Mouse (Mus musculus) neutrophil, adult 5-6 weeks (primary cell): ENCODE data around the gene Dop1b. TPM values are rescaled to one million over a fixed set of nuclear protein-coding genes. Genes with fewer than 3 reads are reported as not detected.

Experiments used
- ATAC-seq: fragments of 151-379, 151-347 bp; 2 replicates; pipeline ENCODE4 v1.8.0; 2017; ENCODE audit warnings: mild to moderate bottlenecking, moderate TSS enrichment; ENCODE audit not compliant: insufficient number of reproducible peaks, poor library complexity, low FRiP score, severe bottlenecking; ENCODE audit errors: extremely low read depth
- total RNA-seq: library from RNA; stranded (forward); fragments of 200-1000 nt; gene quantifications from 2 replicates; pipeline ENCODE4 v1.2.3, GENCODE M21; 2017

Dop1b gene
- total RNA-seq, 1 experiment from 2014 or later = 48.8 TPM

- ATAC-seq = no peak
Observed at GRCm38 (mm10) chr16:93746957-93747356, 35.3 kb downstream of the Dop1b start.

- no peak for ATAC-seq
Observed at GRCm38 (mm10) chr16:93747421-93747820, 35.7 kb downstream of the Dop1b start.

DNA sequence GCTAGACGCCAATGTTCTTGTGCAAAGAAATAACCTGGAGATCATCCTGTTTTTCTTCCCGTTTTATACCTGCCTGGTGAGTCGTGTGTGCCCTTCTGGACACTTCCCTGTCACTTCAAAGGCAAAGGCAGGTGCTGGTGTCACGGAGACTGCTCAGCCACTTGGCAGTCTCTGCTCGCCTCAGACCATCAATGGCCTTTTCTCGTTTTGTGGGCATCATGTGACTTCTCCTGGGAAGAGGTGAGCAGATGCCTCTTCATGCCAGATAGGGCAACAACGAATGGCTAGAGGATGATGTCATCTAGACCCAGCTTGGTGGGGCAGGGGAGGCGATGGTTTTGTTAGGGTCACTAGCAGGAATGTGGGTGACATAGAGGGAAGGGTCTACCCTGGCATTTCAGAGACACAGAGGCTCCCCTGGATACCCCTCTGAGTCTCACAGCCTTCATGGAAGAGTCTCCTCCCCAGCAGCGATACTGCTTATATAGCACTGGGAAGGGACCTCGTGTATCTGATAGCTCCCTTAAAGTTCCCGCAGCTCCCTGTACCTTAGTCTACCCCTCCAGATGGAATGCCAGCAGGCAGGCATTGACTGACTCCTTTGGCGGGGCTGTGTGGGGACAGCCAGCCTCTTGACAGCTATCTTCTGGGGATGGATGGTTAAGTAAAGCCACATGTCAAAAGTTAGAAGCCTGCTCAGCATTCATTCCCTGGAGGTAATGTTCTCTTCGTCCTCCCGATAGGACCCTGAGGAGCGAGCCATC lies 37.6 kb downstream of the Dop1b start:
- ATAC-seq = no peak

GRCm38 (mm10) chr16:93750464-93750863 lies 38.8 kb downstream of the Dop1b start:
- peak; percentile 35; the same call in 1 of the 2 replicates for ATAC-seq

DNA sequence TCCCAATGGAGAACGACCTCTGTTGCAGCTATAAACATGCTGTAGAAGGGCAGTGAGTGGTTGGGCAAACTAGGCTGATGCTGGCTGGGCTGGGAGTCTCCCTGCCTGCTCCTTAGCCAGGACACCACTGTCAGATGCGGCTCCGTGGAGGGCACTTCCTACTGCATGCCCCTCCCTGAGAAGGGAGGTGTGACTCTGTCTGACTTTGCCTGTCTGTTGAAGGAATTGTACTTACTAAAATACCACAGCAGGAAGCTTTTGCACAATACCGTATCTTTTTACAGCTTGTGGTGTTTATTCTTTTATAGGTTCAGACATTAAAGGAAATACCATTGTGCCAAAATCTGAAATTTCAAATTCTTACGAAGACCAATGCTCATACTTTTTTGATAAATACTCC lies 40.1 kb downstream of the Dop1b start:
- no peak for ATAC-seq

DNA sequence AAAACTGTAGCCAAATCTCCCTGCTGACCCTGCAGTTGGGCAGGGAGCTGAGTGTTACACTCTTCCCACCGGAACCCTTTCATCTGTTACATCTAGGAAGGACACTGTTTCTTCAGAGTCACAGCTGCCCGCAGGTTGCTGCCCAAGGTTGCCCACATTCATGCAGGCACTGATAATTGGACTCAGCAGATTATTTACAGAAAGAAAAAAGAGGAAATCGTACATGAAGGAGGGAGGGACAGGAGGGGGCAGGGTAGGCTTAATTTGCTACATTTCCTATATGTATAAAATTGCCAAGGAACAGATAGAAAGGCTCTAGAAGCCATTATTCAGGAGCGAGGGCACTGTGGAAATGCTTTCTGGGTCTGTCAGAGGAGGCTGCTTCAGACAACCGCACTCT lies 44.9 kb downstream of the Dop1b start:
- ATAC-seq = no peak

DNA sequence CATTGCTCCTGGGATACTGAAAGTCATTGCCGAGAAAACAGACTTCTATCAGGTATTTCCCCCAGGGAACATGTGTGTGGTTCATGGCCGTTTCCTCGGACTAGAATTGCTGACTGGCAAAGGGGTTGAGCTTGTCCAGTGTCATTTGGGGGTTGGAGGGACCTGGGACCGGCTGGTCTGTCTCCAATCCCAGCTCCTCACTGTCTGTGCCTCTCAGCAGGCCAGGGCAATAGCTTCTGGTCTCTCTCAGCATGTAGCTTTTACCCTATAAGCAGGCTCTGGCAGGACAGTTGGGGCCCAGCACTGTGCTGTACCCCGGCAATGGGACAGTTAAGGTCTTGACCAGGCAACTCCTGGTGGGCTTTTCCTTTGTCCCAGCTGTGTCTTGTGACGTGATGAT lies 51.7 kb downstream of the Dop1b start:
- ATAC-seq = no peak

GRCm38 (mm10) chr16:93764597-93764996 lies 52.9 kb downstream of the Dop1b start:
- no peak for ATAC-seq

DNA sequence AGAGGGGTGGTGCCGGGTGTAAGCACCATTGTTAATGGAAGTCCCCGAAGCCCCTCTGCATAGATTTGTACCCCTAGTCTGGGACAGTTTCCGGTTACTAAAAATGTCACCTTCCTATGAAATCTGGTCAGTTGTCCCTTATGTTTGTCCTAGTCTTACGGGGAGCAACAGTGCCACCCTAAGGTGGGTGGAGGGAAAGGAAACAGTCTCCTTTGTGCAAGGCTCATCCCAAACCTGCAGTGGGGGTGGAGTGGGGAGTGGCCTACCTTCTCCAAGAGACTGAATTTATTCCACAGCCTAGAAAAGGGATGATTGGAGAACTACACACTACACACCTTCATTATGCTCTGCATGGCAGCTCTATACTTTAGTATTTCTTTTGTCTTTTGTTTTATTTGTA lies 55.3 kb downstream of the Dop1b start:
- peak; percentile 33; the same call in 1 of the 2 replicates for ATAC-seq

DNA sequence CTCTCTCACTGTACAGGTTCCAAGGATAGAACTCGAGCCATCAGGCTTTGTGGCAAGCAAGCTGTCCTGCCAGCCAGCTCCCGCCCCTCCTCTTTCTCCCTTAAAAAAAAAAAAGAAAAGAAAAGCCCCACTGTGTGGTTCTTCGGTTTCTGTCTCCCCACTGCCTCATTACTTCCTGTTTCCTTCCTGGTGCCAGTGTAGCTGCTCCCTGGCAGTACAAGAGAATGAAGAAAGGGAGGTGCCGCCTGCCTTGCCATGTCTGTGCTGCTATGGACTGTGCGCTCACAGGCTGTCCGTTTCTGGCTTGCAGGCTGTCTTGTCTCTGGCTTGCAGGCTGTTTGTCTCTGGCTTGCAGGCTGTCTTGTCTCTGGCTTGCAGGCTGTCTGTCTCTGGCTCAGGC lies 55.8 kb downstream of the Dop1b start:
- ATAC-seq = 0 out of 2 replicates have a peak, but pooled peaks have one; percentile 21

GRCm38 (mm10) chr16:93769621-93770020 lies 57.9 kb downstream of the Dop1b start:
- no peak for ATAC-seq

GRCm38 (mm10) chr16:93770271-93770926 lies 58.7 kb downstream of the Dop1b start:
- no peak for ATAC-seq

- ATAC-seq = no peak
Observed at GRCm38 (mm10) chr16:93774658-93775057, 63.0 kb downstream of the Dop1b start.

DNA sequence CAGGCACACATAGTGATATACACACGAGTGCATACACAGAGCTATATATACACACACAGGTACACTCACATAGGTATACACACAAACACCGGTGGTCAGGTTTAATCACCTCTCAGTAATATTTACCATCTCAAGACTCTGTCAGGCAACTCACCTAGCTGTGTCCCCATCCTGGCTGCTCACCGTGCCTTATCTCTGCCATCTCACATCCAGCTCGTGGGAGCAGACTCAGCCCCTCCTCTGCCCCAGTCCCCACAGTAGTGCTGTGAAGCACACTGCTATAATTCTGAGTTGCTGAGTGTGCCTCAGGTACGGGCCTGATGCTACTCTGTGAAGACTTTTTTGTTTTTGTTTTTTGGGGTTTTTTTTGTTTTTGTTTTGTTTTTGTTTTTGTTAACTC lies 64.8 kb downstream of the Dop1b start:
- no peak for ATAC-seq

- no peak for ATAC-seq
Observed at GRCm38 (mm10) chr16:93777247-93777999, 65.7 kb downstream of the Dop1b start.

GRCm38 (mm10) chr16:93778393-93778792 lies 66.7 kb downstream of the Dop1b start:
- ATAC-seq = peak; percentile 33; the same call in 1 of the 2 replicates

DNA sequence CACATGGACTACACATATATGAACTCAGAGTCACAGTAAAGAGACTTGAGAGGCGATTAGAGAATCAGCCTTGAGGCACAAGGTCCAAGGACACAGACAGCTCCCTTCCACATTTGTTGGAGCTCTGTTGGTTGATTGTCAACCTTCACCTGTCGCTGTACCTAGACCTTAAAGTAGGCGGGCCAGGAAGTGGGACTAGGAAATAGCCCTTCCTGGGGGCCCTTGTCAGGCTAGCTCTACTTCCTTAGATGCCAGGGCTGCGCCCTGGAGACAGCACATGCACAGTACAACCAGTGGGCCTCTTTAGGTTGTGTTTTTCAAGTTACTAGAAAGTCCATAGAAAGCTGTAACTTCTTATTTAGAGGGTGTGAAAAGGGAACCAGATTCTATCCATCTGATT lies 67.8 kb downstream of the Dop1b start:
- no peak for ATAC-seq

- ATAC-seq = peak; percentile 41
Observed at GRCm38 (mm10) chr16:93780660-93781479, 69.2 kb downstream of the Dop1b start.

GRCm38 (mm10) chr16:93784175-93784574 lies 72.5 kb downstream of the Dop1b start:
- ATAC-seq = no peak
